Mouse (Mus musculus) CH12.LX (cell line): ENCODE data around the gene Aff3.

Experiments used
- CTCF ChIP-seq, 2 experiments: IDR thresholded peaks in 1 of 2; conservative IDR thresholded peaks in 1 of 2; 2 replicates each; pipeline ENCODE4 v1.5.1; 2011 to 2012; ENCODE audit warnings: low read depth in 2 of 2, low read length in 2 of 2, improper control_type of control experiment in 1 of 2, inconsistent platforms in 1 of 2, mild to moderate bottlenecking in 1 of 2, moderate library complexity in 1 of 2
- ELF1 ChIP-seq: IDR thresholded peaks from 2 replicates; pipeline ENCODE4 v1.6.1; 2014; ENCODE audit warnings: low read depth, mild to moderate bottlenecking, inconsistent platforms, low read length, improper control_type of control experiment
- EP300 ChIP-seq: IDR thresholded peaks from 2 replicates; pipeline ENCODE4 v1.6.1; 2011; ENCODE audit warnings: low read length, improper control_type of control experiment
- MAFK ChIP-seq: IDR thresholded peaks from 2 replicates; pipeline ENCODE4 v1.6.1; 2011; ENCODE audit warnings: low read length, improper control_type of control experiment; ENCODE audit not compliant: insufficient replicate concordance
- MAX ChIP-seq: IDR thresholded peaks from 2 replicates; pipeline ENCODE4 v1.6.1; 2011; ENCODE audit warnings: low read length, improper control_type of control experiment
- MEF2A ChIP-seq: IDR thresholded peaks from 2 replicates; pipeline ENCODE4 v1.6.1; 2014; ENCODE audit warnings: low read depth, mild to moderate bottlenecking, inconsistent platforms, low read length, improper control_type of control experiment, borderline replicate concordance
- PAX5 ChIP-seq: IDR thresholded peaks from 2 replicates; pipeline ENCODE4 v1.6.1; 2012; ENCODE audit warnings: low read length, inconsistent platforms, mixed read lengths
- POLR2A ChIP-seq: IDR thresholded peaks from 2 replicates; pipeline ENCODE4 v1.6.1; 2011; ENCODE audit warnings: low read depth, mild to moderate bottlenecking, improper control_type of control experiment, low read length
- USF1 ChIP-seq: IDR thresholded peaks from 2 replicates; pipeline ENCODE4 v1.6.1; 2014; ENCODE audit warnings: low read depth, mild to moderate bottlenecking, inconsistent platforms, low read length, improper control_type of control experiment
- ZC3H11A ChIP-seq: IDR thresholded peaks from 2 replicates; pipeline ENCODE4 v1.6.1; 2012; ENCODE audit warnings: low read depth, mild to moderate bottlenecking, inconsistent platforms, low read length, improper control_type of control experiment

GRCm38 (mm10) chr1:38241221-38241666, 423.5 kb downstream of the Aff3 start:
- TF ChIP-seq POLR2A: no peak
- no peak for TF ChIP-seq ZC3H11A
- TF ChIP-seq MAFK: no peak
- no peak for TF ChIP-seq MAX
- TF ChIP-seq USF1: no peak
- TF ChIP-seq MEF2A: no peak
- no peak for TF ChIP-seq CTCF (conservative IDR thresholded peaks at IDR 0.05 in 1 of 2, IDR thresholded peaks at IDR 0.05 in 1 of 2; ENCODE audit: low read depth in 2 of 2, low read length in 2 of 2)
- TF ChIP-seq PAX5: no peak
- no peak for TF ChIP-seq EP300
- TF ChIP-seq ELF1: no peak
